Mouse (Mus musculus) right cerebral cortex, postnatal 4 days (tissue): ENCODE data around the gene Angptl7.

Source experiments
- DNase-seq: peaks from one replicate; pipeline ENCODE4 v3.0.0-alpha.2; 2022

The Angptl7 gene

GRCm38 (mm10) chr4:148495160-148495559, 5.1 kb downstream of the Angptl7 start:
- DNase-seq = no peak

- peak; percentile 40 for DNase-seq
These were observed 8.8 kb downstream of the Angptl7 start for GRCm38 (mm10) chr4:148491448-148491847.

- no peak for DNase-seq
These were observed 9.8 kb downstream of the Angptl7 start for GRCm38 (mm10) chr4:148490502-148490901.

GRCm38 (mm10) chr4:148487841-148488240, 12.4 kb downstream of the Angptl7 start:
- DNase-seq = no peak

GRCm38 (mm10) chr4:148484511-148484910, 15.7 kb downstream of the Angptl7 start:
- DNase-seq = no peak

GRCm38 (mm10) chr4:148481557-148482168, 18.6 kb downstream of the Angptl7 start:
- no peak for DNase-seq

- no peak for DNase-seq
These were observed 20.0 kb downstream of the Angptl7 start for GRCm38 (mm10) chr4:148480245-148480644.

- no peak for DNase-seq
These were observed 26.8 kb downstream of the Angptl7 start for GRCm38 (mm10) chr4:148473496-148473895.

- DNase-seq = no peak
These were observed 27.7 kb downstream of the Angptl7 start for GRCm38 (mm10) chr4:148472436-148473174.

- DNase-seq = no peak
These were observed 28.9 kb downstream of the Angptl7 start for GRCm38 (mm10) chr4:148471363-148471806.

GRCm38 (mm10) chr4:148469487-148470252, 30.6 kb downstream of the Angptl7 start:
- no peak for DNase-seq

GRCm38 (mm10) chr4:148468396-148468795, 31.9 kb downstream of the Angptl7 start:
- DNase-seq = no peak

- DNase-seq = no peak
These were observed 33.7 kb downstream of the Angptl7 start for GRCm38 (mm10) chr4:148466511-148467079.

- DNase-seq = no peak
These were observed 35.4 kb downstream of the Angptl7 start for GRCm38 (mm10) chr4:148464869-148465268.

- no peak for DNase-seq
These were observed 36.0 kb downstream of the Angptl7 start for GRCm38 (mm10) chr4:148464301-148464700.

GRCm38 (mm10) chr4:148463208-148463960, 36.9 kb downstream of the Angptl7 start:
- peak; percentile 28 for DNase-seq

GRCm38 (mm10) chr4:148462717-148463116, 37.5 kb downstream of the Angptl7 start:
- no peak for DNase-seq

GRCm38 (mm10) chr4:148461772-148462171, 38.5 kb downstream of the Angptl7 start:
- no peak for DNase-seq

- peak; percentile 43 for DNase-seq
These were observed 39.5 kb downstream of the Angptl7 start for GRCm38 (mm10) chr4:148460656-148461284.

GRCm38 (mm10) chr4:148455477-148456025, 44.7 kb downstream of the Angptl7 start:
- DNase-seq = no peak

- no peak for DNase-seq
These were observed 46.6 kb downstream of the Angptl7 start for GRCm38 (mm10) chr4:148453707-148454106.

GRCm38 (mm10) chr4:148448853-148449245, 51.4 kb downstream of the Angptl7 start:
- no peak for DNase-seq
